Mouse (Mus musculus) lung, postnatal 0 days (tissue): ENCODE measurements around the gene Rpl39. TPM values are rescaled to one million over a fixed set of nuclear protein-coding genes. Genes with fewer than 3 reads are reported as not detected.

Source experiments
- ATAC-seq: fragments of 200-750 bp; cut with Nextera tagmentation; 2 replicates; pipeline ENCODE4 v1.8.0; 2017; ENCODE audit warnings: moderate library complexity
- DNase-seq: peaks from one replicate; pipeline ENCODE4 v3.0.0-alpha.2; 2016; ENCODE audit warnings: low spot score
- H3K27ac ChIP-seq: fragments of 300-500 bp; sonication (generic); 2 replicates; pipeline ENCODE4 v1.5.1; 2014; ENCODE audit warnings: antibody characterized with exemption, mild to moderate bottlenecking, low read length, mixed read lengths
- H3K27me3 ChIP-seq: fragments of 300-500 bp; sonication (generic); replicated peaks from 2 replicates; pipeline ENCODE4 v1.6.1; 2014; ENCODE audit warnings: low read length, mixed read lengths; ENCODE audit not compliant: insufficient read depth
- H3K36me3 ChIP-seq: fragments of 300-500 bp; sonication (generic); 2 replicates; pipeline ENCODE4 v1.6.1; 2014; ENCODE audit warnings: low read length, mixed read lengths; ENCODE audit not compliant: insufficient read depth
- H3K4me1 ChIP-seq: fragments of 300-500 bp; sonication (generic); 2 replicates; pipeline ENCODE4 v1.6.1; 2014; ENCODE audit warnings: antibody characterized with exemption, low read depth, low read length, mixed read lengths; ENCODE audit not compliant: insufficient read depth
- H3K4me2 ChIP-seq: fragments of 300-500 bp; sonication (generic); replicated peaks from 2 replicates; pipeline ENCODE4 v1.6.1; 2014; ENCODE audit warnings: low read depth, mild to moderate bottlenecking, low read length, moderate library complexity, mixed read lengths
- H3K4me3 ChIP-seq: fragments of 300-500 bp; sonication (generic); 2 replicates; pipeline ENCODE4 v1.5.1; 2014; ENCODE audit warnings: low read depth, low read length
- H3K9ac ChIP-seq: fragments of 300-500 bp; sonication (generic); replicated peaks from 2 replicates; pipeline ENCODE4 v1.6.1; 2014; ENCODE audit warnings: low read depth, mild to moderate bottlenecking
- H3K9me3 ChIP-seq: fragments of 300-500 bp; sonication (generic); 2 replicates; pipeline ENCODE4 v1.6.1; 2016; ENCODE audit warnings: low read length, mixed read lengths
- CTCF ChIP-seq: IDR thresholded peaks from 2 replicates; pipeline ENCODE4 v1.5.1; 2016; ENCODE audit warnings: antibody characterized with exemption, mild to moderate bottlenecking
- EP300 ChIP-seq: IDR thresholded peaks from 2 replicates; pipeline ENCODE4 v1.6.1; 2016; ENCODE audit warnings: antibody characterized with exemption, mild to moderate bottlenecking, control low read depth
- WGBS: fragments of 180-500 bp; shearing (Covaris S2); extraction: QIAGEN DNeasy Blood & Tissue Kit; methylation state at CpG from one replicate; pipeline ENCODE4 v1.1.7; 2014; 5-methylcytosine and 5-hydroxymethylcytosine counted together
- polyA plus RNA-seq: library from polyadenylated mRNA; unstranded; fragments of >200 nt; fragmentation: Nextera tagmentation; extraction: Ambion mirVana; gene quantifications from 2 replicates; pipeline ENCODE4 v1.2.1, GENCODE M21; 2015

The Rpl39 gene
- polyA plus RNA-seq, 1 experiment from 2014 or later = 436 TPM

GRCm38 (mm10) chrX:37042726-37043125 lies 42.5 kb downstream of the Rpl39 start:
- TF ChIP-seq CTCF = peak; percentile 70
- TF ChIP-seq EP300 = no peak
- H3K9ac ChIP-seq = no peak overlapping the region
- no peak overlapping the region for H3K4me3 ChIP-seq
- WGBS = 18% methylated on average over 9 of the region's 9 CpGs
- no peaks in the 10 kb centered on the region for H3K27me3 ChIP-seq
- no peaks in the 10 kb centered on the region for H3K4me1 ChIP-seq
- H3K27ac ChIP-seq = no peak overlapping the region
- DNase-seq (peak; percentile 35), ATAC-seq (no peak)
- no peaks in the 10 kb centered on the region for H3K36me3 ChIP-seq
- no peak overlapping the region for H3K4me2 ChIP-seq
- no peaks in the 10 kb centered on the region for H3K9me3 ChIP-seq

Other genes starting within 250 kb of the Rpl39 start
- 176 and 189 TPM in 2 replicates for gene Ube2a, start 211.5 kb downstream of the Rpl39 start, polyA plus RNA-seq
- 21.2 and 23.9 TPM in 2 replicates for gene C330007P06Rik, start 211.3 kb downstream of the Rpl39 start, polyA plus RNA-seq
- gene Nkrf, start 182.5 kb downstream of the Rpl39 start, polyA plus RNA-seq = 0.97 and 1.0 TPM in 2 replicates
- gene Sept6, start 93.6 kb downstream of the Rpl39 start, polyA plus RNA-seq = 4.8 and 6.4 TPM in 2 replicates
- gene Sowahd, start 36.6 kb downstream of the Rpl39 start, polyA plus RNA-seq = not detected in 2 replicates
- 10.8 and 11.7 TPM in 2 replicates for gene Upf3b, start 24.9 kb upstream of the Rpl39 start, polyA plus RNA-seq
- gene Nkap, start 41.4 kb upstream of the Rpl39 start, polyA plus RNA-seq = 11.3 TPM in 2 replicates
- gene Akap14, start 83.4 kb upstream of the Rpl39 start, polyA plus RNA-seq = 2.1 and 3.2 TPM in 2 replicates
- gene Ndufa1, start 105.8 kb upstream of the Rpl39 start, polyA plus RNA-seq = 456 and 541 TPM in 2 replicates
- 5.3 and 6.1 TPM in 2 replicates for gene Rnf113a1, start 105.8 kb upstream of the Rpl39 start, polyA plus RNA-seq
- not detected in 2 replicates for gene Gm9, start 125.6 kb upstream of the Rpl39 start, polyA plus RNA-seq
- not detected in 2 replicates for gene Rhox1, start 136.9 kb upstream of the Rpl39 start, polyA plus RNA-seq
- not detected in 2 replicates for gene Rhox2a, start 159.6 kb upstream of the Rpl39 start, polyA plus RNA-seq
- gene Rhox3a, start 164.5 kb upstream of the Rpl39 start, polyA plus RNA-seq = not detected in 2 replicates
- gene Rhox4a, start 179.9 kb upstream of the Rpl39 start, polyA plus RNA-seq = not detected in 2 replicates